Mouse (Mus musculus) CH12.LX (cell line): ENCODE data around the gene Mrtfa. TPM values are rescaled to one million over a fixed set of nuclear protein-coding genes. Genes with fewer than 3 reads are reported as not detected.

Experiments
- DNase-seq: peaks from one replicate; pipeline ENCODE4 v3.0.0-alpha.2; 2013; ENCODE audit errors: extremely low read depth
- H3K27ac ChIP-seq: 2 replicates; pipeline ENCODE4 v1.5.1; 2012; ENCODE audit warnings: low read depth, mild to moderate bottlenecking, control low read depth, moderate library complexity; ENCODE audit not compliant: insufficient read depth
- H3K27me3 ChIP-seq: replicated peaks from 2 replicates; pipeline ENCODE3; 2012; ENCODE audit warnings: inconsistent platforms
- H3K36me3 ChIP-seq, 2 experiments: replicated peaks in 1 of 2; 2 replicates each; pipeline versions ENCODE3 to v1.6.1; 2012; ENCODE audit warnings: inconsistent platforms in 1 of 2, low read length in 1 of 2, mild to moderate bottlenecking in 1 of 2, mixed read lengths in 1 of 2, moderate library complexity in 1 of 2; ENCODE audit not compliant: control insufficient read depth in 1 of 2, insufficient read depth in 1 of 2
- H3K4me1 ChIP-seq, 2 experiments: 2 replicates each; pipeline ENCODE4 v1.6.1; 2012; ENCODE audit warnings: inconsistent platforms in 1 of 2, moderate library complexity in 1 of 2; ENCODE audit not compliant: insufficient read depth in 2 of 2, control insufficient read depth in 1 of 2
- H3K4me2 ChIP-seq: 2 replicates; pipeline ENCODE4 v1.6.1; 2012; ENCODE audit warnings: low read depth, mild to moderate bottlenecking, control low read depth; ENCODE audit not compliant: poor library complexity, insufficient read depth, severe bottlenecking
- H3K4me3 ChIP-seq, 3 experiments: fragments of 150-350 bp in 1 of 3; sonication (generic) in 1 of 3; replicated peaks in 1 of 3; 2 replicates each; pipeline versions ENCODE3 to v1.5.1; 2011 to 2012; ENCODE audit warnings: low read depth in 2 of 3, low read length in 2 of 3, mild to moderate bottlenecking in 2 of 3, moderate library complexity in 2 of 3, control low read depth in 1 of 3, improper control_type of control experiment in 1 of 3, inconsistent platforms in 1 of 3, mixed read lengths in 1 of 3; ENCODE audit not compliant: poor library complexity in 1 of 3
- H3K79me2 ChIP-seq: replicated peaks from 2 replicates; pipeline ENCODE4 v1.6.1; 2012; ENCODE audit warnings: mild to moderate bottlenecking, moderate library complexity; ENCODE audit not compliant: control insufficient read depth, poor library complexity, insufficient read depth, severe bottlenecking; ENCODE audit errors: extremely low read depth
- H3K9ac ChIP-seq: 2 replicates; pipeline ENCODE4 v1.6.1; 2012; ENCODE audit warnings: low read depth, mild to moderate bottlenecking, control low read depth, moderate library complexity; ENCODE audit not compliant: insufficient read depth
- H3K9me3 ChIP-seq: replicated peaks from 2 replicates; pipeline ENCODE3; 2012; ENCODE audit warnings: low read length, inconsistent platforms, mixed read lengths
- BHLHE40 ChIP-seq: IDR thresholded peaks from 2 replicates; pipeline ENCODE4 v1.6.1; 2011; ENCODE audit warnings: mild to moderate bottlenecking, low read depth, low read length, improper control_type of control experiment
- CHD1 ChIP-seq: IDR thresholded peaks from 2 replicates; pipeline ENCODE4 v1.6.1; 2012; ENCODE audit warnings: low read depth, low read length, improper control_type of control experiment, inconsistent platforms
- CHD2 ChIP-seq: IDR thresholded peaks from 2 replicates; pipeline ENCODE4 v1.6.1; 2011; ENCODE audit warnings: low read length, improper control_type of control experiment
- CTCF ChIP-seq, 2 experiments: IDR thresholded peaks in 1 of 2; conservative IDR thresholded peaks in 1 of 2; 2 replicates each; pipeline ENCODE4 v1.5.1; 2011 to 2012; ENCODE audit warnings: low read depth in 2 of 2, low read length in 2 of 2, improper control_type of control experiment in 1 of 2, inconsistent platforms in 1 of 2, mild to moderate bottlenecking in 1 of 2, moderate library complexity in 1 of 2
- E2F4 ChIP-seq: IDR thresholded peaks from 2 replicates; pipeline ENCODE4 v1.6.1; 2011; ENCODE audit warnings: low read depth, low read length, improper control_type of control experiment; ENCODE audit not compliant: insufficient replicate concordance
- ELF1 ChIP-seq: IDR thresholded peaks from 2 replicates; pipeline ENCODE4 v1.6.1; 2014; ENCODE audit warnings: low read depth, mild to moderate bottlenecking, inconsistent platforms, low read length, improper control_type of control experiment
- EP300 ChIP-seq: IDR thresholded peaks from 2 replicates; pipeline ENCODE4 v1.6.1; 2011; ENCODE audit warnings: low read length, improper control_type of control experiment
- ETS1 ChIP-seq: conservative IDR thresholded peaks from 2 replicates; pipeline ENCODE4 v1.6.1; 2012; ENCODE audit warnings: low read depth, mild to moderate bottlenecking, inconsistent platforms, low read length, improper control_type of control experiment, moderate library complexity
- HCFC1 ChIP-seq: IDR thresholded peaks from 2 replicates; pipeline ENCODE4 v1.6.1; 2012; ENCODE audit warnings: low read depth, mild to moderate bottlenecking, inconsistent platforms, low read length, improper control_type of control experiment
- IRF4 ChIP-seq: IDR thresholded peaks from 2 replicates; pipeline ENCODE4 v1.6.1; 2014; ENCODE audit warnings: low read depth, mild to moderate bottlenecking, inconsistent platforms, low read length, improper control_type of control experiment
- MAFK ChIP-seq: IDR thresholded peaks from 2 replicates; pipeline ENCODE4 v1.6.1; 2011; ENCODE audit warnings: low read length, improper control_type of control experiment; ENCODE audit not compliant: insufficient replicate concordance
- MAX ChIP-seq: IDR thresholded peaks from 2 replicates; pipeline ENCODE4 v1.6.1; 2011; ENCODE audit warnings: low read length, improper control_type of control experiment
- MAZ ChIP-seq: IDR thresholded peaks from 2 replicates; pipeline ENCODE4 v1.6.1; 2012; ENCODE audit warnings: low read depth, mild to moderate bottlenecking, inconsistent platforms, low read length, improper control_type of control experiment, moderate library complexity
- MEF2A ChIP-seq: IDR thresholded peaks from 2 replicates; pipeline ENCODE4 v1.6.1; 2014; ENCODE audit warnings: low read depth, mild to moderate bottlenecking, inconsistent platforms, low read length, improper control_type of control experiment, borderline replicate concordance
- MYC ChIP-seq: IDR thresholded peaks from 2 replicates; pipeline ENCODE4 v1.6.1; 2011; ENCODE audit warnings: low read depth, mild to moderate bottlenecking, improper control_type of control experiment, low read length
- NELFE ChIP-seq: IDR thresholded peaks from 2 replicates; pipeline ENCODE4 v1.6.1; 2011; ENCODE audit warnings: low read depth, low read length, improper control_type of control experiment
- NRF1 ChIP-seq: IDR thresholded peaks from 2 replicates; pipeline ENCODE4 v1.6.1; 2014; ENCODE audit warnings: low read depth, mild to moderate bottlenecking, inconsistent platforms, low read length, improper control_type of control experiment, moderate library complexity
- PAX5 ChIP-seq: IDR thresholded peaks from 2 replicates; pipeline ENCODE4 v1.6.1; 2012; ENCODE audit warnings: low read length, inconsistent platforms, mixed read lengths
- POLR2AphosphoS2 ChIP-seq: IDR thresholded peaks from 2 replicates; pipeline ENCODE4 v1.6.1; 2011; ENCODE audit warnings: low read depth, low read length, improper control_type of control experiment
- RAD21 ChIP-seq: IDR thresholded peaks from 2 replicates; pipeline ENCODE4 v1.6.1; 2011; ENCODE audit warnings: low read depth, mild to moderate bottlenecking, low read length, improper control_type of control experiment, moderate library complexity
- RCOR1 ChIP-seq: conservative IDR thresholded peaks from 2 replicates; pipeline ENCODE4 v1.6.1; 2012; ENCODE audit warnings: low read depth, mild to moderate bottlenecking, inconsistent platforms, low read length, improper control_type of control experiment
- SIN3A ChIP-seq: IDR thresholded peaks from 2 replicates; pipeline ENCODE4 v1.6.1; 2012; ENCODE audit warnings: low read length, improper control_type of control experiment, inconsistent platforms
- SMC3 ChIP-seq: IDR thresholded peaks from 2 replicates; pipeline ENCODE4 v1.6.1; 2011; ENCODE audit warnings: low read depth, low read length, improper control_type of control experiment
- TCF12 ChIP-seq: IDR thresholded peaks from 2 replicates; pipeline ENCODE4 v1.6.1; 2014; ENCODE audit warnings: low read depth, mild to moderate bottlenecking, inconsistent platforms, low read length, improper control_type of control experiment
- UBTF ChIP-seq: IDR thresholded peaks from 2 replicates; pipeline ENCODE4 v1.6.1; 2012; ENCODE audit warnings: low read depth, mild to moderate bottlenecking, inconsistent platforms, low read length, improper control_type of control experiment, moderate library complexity
- USF1 ChIP-seq: IDR thresholded peaks from 2 replicates; pipeline ENCODE4 v1.6.1; 2014; ENCODE audit warnings: low read depth, mild to moderate bottlenecking, inconsistent platforms, low read length, improper control_type of control experiment
- USF2 ChIP-seq: conservative IDR thresholded peaks from 2 replicates; pipeline ENCODE4 v1.6.1; 2011; ENCODE audit warnings: low read depth, low read length, improper control_type of control experiment
- ZC3H11A ChIP-seq: IDR thresholded peaks from 2 replicates; pipeline ENCODE4 v1.6.1; 2012; ENCODE audit warnings: low read depth, mild to moderate bottlenecking, inconsistent platforms, low read length, improper control_type of control experiment
- ZMIZ1 ChIP-seq: IDR thresholded peaks from 2 replicates; pipeline ENCODE4 v1.6.1; 2012; ENCODE audit warnings: low read depth, mild to moderate bottlenecking, inconsistent platforms, low read length, improper control_type of control experiment
- ZNF384 ChIP-seq: IDR thresholded peaks from 2 replicates; pipeline ENCODE4 v1.6.1; 2012; ENCODE audit warnings: low read depth, low read length, improper control_type of control experiment, inconsistent platforms
- dilution Hi-C: fragments of 300-500 bp; cut with MboI; formaldehyde crosslinking; loops from 2 replicates; pipeline ENCODE4 v1.14.3; 2020; ENCODE audit warnings: low sequenced_read_pairs; ENCODE audit not compliant: extremely low pct_unique_long_range_greater_than_20kb, extremely low pct_ligation_motif_present
- in situ Hi-C: fragments of 300-500 bp; cut with MboI; formaldehyde crosslinking; loops from 3 replicates; pipeline ENCODE4 v1.14.3; 2019; ENCODE audit warnings: low sequenced_read_pairs, low pct_ligation_motif_present, low pct_unique_long_range_greater_than_20kb, mixed read lengths
- polyA plus RNA-seq: library from polyadenylated mRNA; unstranded; fragments of >175 nt; gene quantifications from 2 replicates; pipeline ENCODE4 v1.2.1, GENCODE M21; 2012; ENCODE audit warnings: low read depth; ENCODE audit not compliant: insufficient read length
- total RNA-seq, 2 experiments: library from RNA; depleted of rRNA; stranded (reverse); fragments of 300-350 nt in 1 of 2; fragments of >200 nt in 1 of 2; gene quantifications; 2 replicates each; pipeline ENCODE4 v1.2.3; 2012 to 2014

Gene Mrtfa
- total and polyA plus RNA-seq, 3 experiments, result 4.6 to 23.2 (median 8.2) TPM

GRCm38 (mm10) chr15:81034119-81034518 lies 156.4 kb downstream of the Mrtfa start:
- in situ Hi-C loops, result no loop called here
- H3K79me2 ChIP-seq, result 0 out of 2 replicates have a peak, but pooled peaks cover 4% of the 10 kb centered on the region
- no peak overlapping the region for H3K4me3 ChIP-seq
- H3K9ac ChIP-seq, result no peak overlapping the region
- no peaks in the 10 kb centered on the region for H3K27me3 ChIP-seq
- no peak for TF ChIP-seq POLR2AphosphoS2
- no peak for TF ChIP-seq MAX
- no peak for TF ChIP-seq RCOR1
- TF ChIP-seq SMC3, result no peak
- no peak for TF ChIP-seq CHD2
- TF ChIP-seq E2F4, result no peak
- TF ChIP-seq HCFC1, result no peak
- no peak for TF ChIP-seq USF2
- no peak for TF ChIP-seq MAZ
- TF ChIP-seq UBTF, result no peak
- TF ChIP-seq MYC, result no peak
- no peak for TF ChIP-seq ELF1
- TF ChIP-seq EP300, result no peak
- no peak for TF ChIP-seq PAX5
- no peak for TF ChIP-seq NRF1
- no peak for TF ChIP-seq ZC3H11A
- TF ChIP-seq USF1, result no peak
- TF ChIP-seq, all 38 proteins: peak for 0
- Histone ChIP-seq H3K4me1 (peaks cover 22 to 76% of the 10 kb centered on the region in 2 experiments), H3K27ac (peak overlapping the region; percentile 28), H3K4me2 (no peak overlapping the region), H3K9me3 (no peaks in the 10 kb centered on the region), H3K36me3 (peaks cover 14 to 62% of the 10 kb centered on the region in 2 experiments)
- dilution Hi-C loops, result no loop called here
- no peak for DNase-seq

DNA sequence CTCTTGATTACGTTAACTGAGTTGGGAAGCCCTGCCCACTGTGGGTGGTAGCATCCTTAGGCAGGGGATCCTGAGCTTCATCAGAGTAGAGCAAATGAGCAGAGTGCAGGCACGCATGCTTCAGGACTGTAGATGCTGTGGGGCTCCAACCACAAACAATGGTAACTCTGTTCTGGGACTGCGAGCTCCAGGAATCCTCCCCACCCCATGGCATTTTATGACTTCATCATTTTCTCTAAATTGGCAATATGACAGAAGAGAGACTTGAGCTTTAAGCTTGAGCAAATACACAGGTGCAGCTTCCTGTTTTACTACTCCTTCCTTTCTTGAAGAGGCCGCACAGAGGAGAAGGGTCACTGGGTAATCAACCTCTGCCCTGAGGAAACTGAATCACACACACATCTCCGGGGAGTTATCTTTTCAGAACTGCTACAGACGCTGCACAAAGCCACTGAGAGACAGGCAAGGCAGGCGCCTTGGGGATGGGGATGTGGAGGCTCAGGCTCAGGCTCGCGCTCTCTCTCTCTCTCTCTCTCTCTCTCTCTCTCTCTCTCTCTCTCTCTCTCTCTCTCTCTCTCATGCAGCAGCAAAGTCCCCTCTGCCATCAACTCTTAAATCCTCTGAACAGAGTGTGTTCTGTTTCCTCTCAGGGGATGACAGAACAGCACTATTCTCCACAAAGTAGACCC lies 157.5 kb downstream of the Mrtfa start:
- no peak overlapping the region for H3K4me3 ChIP-seq
- no peak overlapping the region for H3K4me2 ChIP-seq
- peak overlapping the region; percentile 33; the same call in 1 of the 2 replicates for H3K27ac ChIP-seq
- H3K4me1 ChIP-seq, result peaks cover 22 to 85% of the 10 kb centered on the region in 2 experiments
- peak; percentile 82 for DNase-seq
- no peaks in the 10 kb centered on the region for H3K9me3 ChIP-seq
- peaks cover 14 to 57% of the 10 kb centered on the region in 2 experiments for H3K36me3 ChIP-seq
- in situ Hi-C loops, result no loop called here
- 0 out of 2 replicates have a peak, but pooled peaks cover 4% of the 10 kb centered on the region for H3K79me2 ChIP-seq
- no peak overlapping the region for H3K9ac ChIP-seq
- no peaks in the 10 kb centered on the region for H3K27me3 ChIP-seq
- dilution Hi-C loops, result no loop called here
- TF ChIP-seq IRF4 (0 out of 2 replicates have a peak, but pooled peaks have one; percentile 36), NELFE (no peak), EP300 (peak; percentile 70), CTCF (conservative IDR thresholded peaks at IDR 0.05 in 1 of 2, IDR thresholded peaks at IDR 0.05 in 1 of 2; ENCODE audit: low read depth in 2 of 2, low read length in 2 of 2) (no peak), SIN3A (0 out of 2 replicates have a peak, but pooled peaks have one; percentile 20), TCF12 (0 out of 2 replicates have a peak, but pooled peaks have one; percentile 47), CHD2 (no peak), RAD21 (no peak), UBTF (no peak), MAZ (no peak), MAFK (no peak), POLR2AphosphoS2 (no peak), ZMIZ1 (no peak), CHD1 (no peak), BHLHE40 (0 out of 2 replicates have a peak, but pooled peaks have one; percentile 27), E2F4 (no peak), USF1 (no peak), NRF1 (no peak), MEF2A (no peak), ETS1 (peak; percentile 74), ZNF384 (no peak), HCFC1 (no peak)
